Mouse (Mus musculus) gastrocnemius, adult 2 months (tissue): ENCODE data around the gene Paf1. TPM values are rescaled to one million over a fixed set of nuclear protein-coding genes. Genes with fewer than 3 reads are reported as not detected.

Experiments used
- DNase-seq: peaks from one replicate; pipeline ENCODE4 v3.0.0; 2022
- H3K27ac ChIP-seq: fragments of 200-600 bp; 2 replicates; pipeline ENCODE4 v1.8.1; 2022; ENCODE audit warnings: mild to moderate bottlenecking
- H3K4me3 ChIP-seq: fragments of 200-600 bp; 2 replicates; pipeline ENCODE4 v1.8.1; 2022; ENCODE audit warnings: mild to moderate bottlenecking, moderate library complexity
- CTCF ChIP-seq: fragments of 200-600 bp; IDR thresholded peaks from 2 replicates; pipeline ENCODE4 v1.8.1; 2022; ENCODE audit warnings: antibody characterized with exemption, mild to moderate bottlenecking, moderate library complexity
- intact Hi-C: fragments of 180-260 bp; cut with DNase I; formaldehyde crosslinking; loops from one replicate; pipeline ENCODE4 v1.15.1; 2025
- total RNA-seq, 2 experiments: library from RNA; stranded (reverse); gene quantifications; 2 replicates each; pipeline ENCODE4 v1.2.3; 2021

Paf1 gene
- total RNA-seq, 2 experiments from 2014 or later: 31.0 to 35.0 TPM

DNA sequence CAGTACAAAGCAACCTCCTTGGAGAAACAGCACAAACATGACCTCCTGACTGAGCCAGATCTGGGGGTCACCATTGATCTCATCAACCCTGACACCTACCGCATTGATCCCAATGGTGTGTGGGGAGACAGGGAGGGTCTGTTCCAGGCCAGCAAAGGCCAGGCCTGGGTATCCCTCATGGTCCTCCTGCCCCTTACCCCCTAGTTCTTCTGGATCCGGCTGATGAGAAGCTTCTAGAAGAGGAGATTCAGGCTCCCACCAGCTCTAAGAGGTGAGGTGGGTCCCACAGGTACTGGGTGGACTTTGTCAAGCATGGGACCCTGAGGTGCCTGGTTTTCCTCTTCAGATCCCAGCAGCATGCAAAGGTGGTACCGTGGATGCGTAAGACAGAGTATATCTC is 2.7 kb downstream of the Paf1 start:
- TF ChIP-seq CTCF: no peak
- Histone ChIP-seq H3K4me3 (no peak overlapping the region), H3K27ac (no peak overlapping the region)
- intact Hi-C loops: no loop called here
- no peak for DNase-seq

DNA sequence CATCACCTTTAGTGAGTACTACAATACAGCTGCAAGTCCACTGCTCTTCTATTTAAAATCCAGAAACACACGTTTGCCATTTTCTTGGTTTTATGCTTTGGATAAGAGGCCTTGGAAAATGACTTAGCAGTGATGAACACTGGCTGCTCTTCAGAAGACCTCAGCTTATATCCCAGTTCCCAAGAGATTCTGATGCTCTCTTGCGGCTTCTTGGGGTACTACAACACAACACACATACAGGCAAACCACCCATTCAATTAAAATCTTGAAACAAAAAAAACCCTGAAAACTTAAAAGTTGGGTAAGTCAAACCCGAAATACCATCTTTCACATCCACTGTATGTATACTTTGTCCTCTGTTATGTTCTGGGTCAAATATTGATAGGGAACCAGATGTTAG is 5.2 kb downstream of the Paf1 start:
- no peak for DNase-seq
- TF ChIP-seq CTCF: peak; percentile 58
- intact Hi-C loops: no loop called here

DNA sequence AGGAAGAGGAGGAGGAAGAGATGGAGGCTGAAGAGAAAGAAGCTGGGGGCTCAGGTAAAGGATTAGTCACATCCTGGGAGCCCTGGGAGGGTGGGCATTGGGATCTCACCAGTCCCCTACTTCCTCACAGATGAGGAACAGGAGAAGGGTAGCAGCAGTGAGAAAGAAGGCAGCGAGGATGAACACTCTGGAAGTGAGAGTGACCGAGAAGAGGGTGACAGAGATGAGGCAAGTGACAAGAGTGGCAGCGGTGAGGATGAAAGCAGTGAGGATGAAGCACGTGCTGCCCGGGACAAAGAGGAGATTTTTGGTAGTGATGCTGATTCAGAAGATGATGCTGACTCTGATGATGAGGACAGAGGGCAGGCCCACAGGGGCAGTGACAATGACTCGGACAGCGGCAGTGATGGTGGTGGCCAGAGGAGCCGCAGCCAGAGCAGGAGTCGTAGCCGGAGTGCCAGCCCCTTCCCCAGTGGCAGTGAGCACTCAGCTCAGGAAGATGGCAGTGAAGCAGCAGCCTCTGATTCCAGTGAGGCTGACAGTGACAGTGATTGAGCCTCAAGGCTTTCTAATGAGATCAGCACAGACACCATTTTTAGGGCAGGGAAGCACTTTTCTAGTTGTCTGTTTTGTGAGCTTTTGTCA is 6.1 kb downstream of the Paf1 start:
- no peak for DNase-seq
- intact Hi-C loops: no loop called here
- H3K4me3 ChIP-seq: no peak overlapping the region
- no peak overlapping the region for H3K27ac ChIP-seq
- TF ChIP-seq CTCF: no peak

More for the DNA sequence above, 5.2 kb downstream of the Paf1 start:
- Histone ChIP-seq H3K27ac (no peak overlapping the region), H3K4me3 (no peak overlapping the region)

DNA sequence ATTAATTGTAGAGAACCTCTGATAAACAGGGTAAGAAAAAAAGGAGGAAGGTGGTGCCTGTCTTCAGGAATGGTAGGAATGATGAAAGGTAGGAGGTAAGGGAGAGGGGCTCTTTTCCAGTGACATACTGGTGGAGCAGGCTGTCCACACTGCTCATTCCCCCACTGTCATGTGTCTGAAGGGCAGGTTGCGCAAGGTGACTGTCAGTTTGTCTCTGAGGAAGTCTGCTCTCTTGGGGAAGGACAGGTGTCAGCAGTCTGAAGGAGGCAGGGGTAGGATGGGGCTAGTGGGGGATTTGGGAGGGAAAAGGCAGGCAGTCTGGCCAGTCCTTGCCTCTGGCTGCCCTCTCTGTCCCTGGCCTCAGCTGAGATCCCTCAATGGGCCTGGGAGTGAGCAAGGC is 8.3 kb downstream of the Paf1 start:
- H3K4me3 ChIP-seq: no peak overlapping the region
- intact Hi-C loops: no loop called here
- no peak for DNase-seq
- no peak overlapping the region for H3K27ac ChIP-seq
- no peak for TF ChIP-seq CTCF

DNA sequence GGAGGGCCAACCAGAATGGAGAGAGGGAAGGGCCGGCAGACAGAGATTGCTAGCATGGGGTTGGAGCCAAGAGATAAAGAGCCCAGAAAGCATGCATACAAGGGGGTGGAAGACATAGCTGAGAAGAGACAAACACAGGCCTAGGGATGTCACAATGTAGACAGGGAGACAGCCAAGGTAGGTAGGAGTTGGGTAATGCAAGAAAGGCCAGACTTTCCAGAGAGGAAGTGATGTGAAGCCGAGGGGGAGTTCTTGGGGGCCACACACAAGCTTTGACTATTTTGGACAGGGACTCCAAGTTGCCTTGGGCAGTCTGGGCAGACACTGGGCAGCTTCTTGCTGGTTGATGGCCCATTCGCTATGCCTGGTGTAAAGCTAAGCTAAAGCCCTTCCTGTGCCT is 9.2 kb downstream of the Paf1 start:
- intact Hi-C loops: no loop called here
- DNase-seq: no peak
- H3K27ac ChIP-seq: no peak overlapping the region
- no peak overlapping the region for H3K4me3 ChIP-seq
- no peak for TF ChIP-seq CTCF

DNA sequence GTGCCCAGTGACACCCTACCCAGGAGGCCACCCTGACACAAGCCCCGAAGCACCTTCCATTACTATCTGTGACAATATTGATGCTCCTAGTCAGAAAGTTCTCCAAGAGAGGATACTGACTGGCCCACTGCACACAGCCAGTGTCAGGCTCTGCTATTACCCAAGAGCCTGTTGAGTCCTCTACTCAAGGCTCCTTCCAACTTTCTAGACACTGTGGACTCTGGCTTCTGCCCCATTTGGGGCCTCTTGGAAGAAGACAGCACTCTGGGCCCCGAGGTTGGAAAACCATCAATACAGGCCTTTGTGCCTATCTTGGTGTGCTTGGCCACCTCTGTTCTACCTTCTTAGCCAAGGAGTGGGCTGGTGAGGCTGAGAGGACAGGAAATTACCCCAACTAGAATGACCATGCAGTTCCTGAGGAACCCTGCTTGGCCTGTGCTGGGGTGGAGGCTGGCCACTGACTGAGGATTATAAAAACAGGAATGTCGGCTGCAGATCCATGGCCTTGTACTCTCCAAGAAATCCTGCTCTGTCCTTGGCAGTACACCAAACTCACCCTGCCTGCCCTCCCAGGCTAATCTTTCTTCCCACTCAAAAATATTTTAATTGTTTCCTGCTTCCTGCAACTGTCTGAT is 18.2 kb downstream of the Paf1 start:
- peak; percentile 84 for DNase-seq
- intact Hi-C loops: no loop called here
- Histone ChIP-seq H3K4me3 (no peak overlapping the region), H3K27ac (peak overlapping the region; percentile 83)
- TF ChIP-seq CTCF: no peak

DNA sequence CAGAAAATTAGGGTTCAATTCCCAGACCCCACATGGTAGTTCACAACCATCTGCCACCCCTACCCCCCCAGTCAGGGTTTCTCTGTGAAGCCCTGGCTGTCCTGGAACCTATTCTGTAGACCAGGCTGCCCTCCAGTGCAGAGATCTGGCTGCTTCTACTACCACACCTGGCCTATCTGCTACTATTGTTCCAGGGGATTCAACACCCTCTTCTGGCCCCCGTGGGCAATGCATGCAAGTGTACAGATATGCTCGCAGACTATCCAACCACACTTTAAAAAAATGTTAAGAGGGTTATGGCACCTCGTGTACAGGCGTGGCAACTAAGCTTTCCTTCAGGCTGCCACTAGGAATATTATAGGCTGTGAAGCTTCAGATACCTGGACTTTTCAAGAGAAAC is 20.1 kb downstream of the Paf1 start:
- H3K27ac ChIP-seq: peak overlapping the region; percentile 83
- intact Hi-C loops: no loop called here
- no peak overlapping the region for H3K4me3 ChIP-seq
- no peak for TF ChIP-seq CTCF
- DNase-seq: no peak

DNA sequence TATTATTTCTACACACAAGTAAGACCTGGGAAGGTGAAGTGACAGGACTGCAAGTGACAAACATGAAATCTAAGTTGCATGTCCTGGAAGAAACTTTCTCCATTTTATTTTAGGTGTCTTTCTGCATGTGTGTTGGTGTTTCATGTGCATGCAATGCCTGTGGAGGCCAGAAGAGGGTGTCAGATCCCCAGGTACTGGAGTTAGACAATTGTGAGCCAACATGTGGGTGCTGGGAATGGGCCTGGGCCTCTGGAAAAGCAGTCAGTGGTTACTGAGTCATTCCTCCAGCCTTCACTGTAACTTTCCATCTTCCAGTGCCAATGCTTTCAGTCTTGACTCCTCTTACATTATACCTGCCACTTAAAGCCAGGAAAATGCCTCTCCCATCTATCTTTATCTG is 24.6 kb downstream of the Paf1 start:
- peak; percentile 33 for TF ChIP-seq CTCF
- DNase-seq: no peak
- no peak overlapping the region for H3K4me3 ChIP-seq
- H3K27ac ChIP-seq: peak overlapping the region; percentile 80
- intact Hi-C loops: no loop called here

DNA sequence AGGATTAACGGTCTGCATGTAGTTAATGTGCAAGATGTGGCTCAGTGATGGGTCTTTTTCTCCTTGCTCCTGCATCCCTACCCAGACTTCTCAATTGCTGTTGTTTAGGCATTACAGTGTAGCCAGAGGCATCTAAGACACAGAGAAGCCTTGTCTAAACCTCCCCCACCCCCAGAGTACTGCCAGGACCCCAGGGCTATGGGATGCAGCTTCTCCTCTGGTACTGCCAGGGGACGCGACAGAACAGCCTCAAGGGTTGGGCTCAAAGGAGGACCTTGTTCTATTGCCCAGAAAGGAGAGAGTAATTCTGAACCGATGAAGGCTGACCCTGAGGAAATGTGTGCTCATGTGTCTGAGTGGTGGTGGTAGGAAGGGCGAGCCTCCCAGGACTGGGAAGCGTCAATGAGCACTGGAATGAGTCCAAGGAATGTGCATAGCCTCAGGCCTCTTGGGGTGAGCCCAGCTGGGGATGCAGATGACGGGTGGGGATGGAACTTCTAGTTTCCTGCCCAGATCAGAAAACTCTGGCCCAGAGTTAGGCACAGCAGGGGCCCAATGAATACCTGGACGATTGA is 25.4 kb downstream of the Paf1 start:
- TF ChIP-seq CTCF: no peak
- peak; percentile 77 for DNase-seq
- H3K27ac ChIP-seq: peak overlapping the region; percentile 80
- intact Hi-C loops: no loop called here
- no peak overlapping the region for H3K4me3 ChIP-seq

DNA sequence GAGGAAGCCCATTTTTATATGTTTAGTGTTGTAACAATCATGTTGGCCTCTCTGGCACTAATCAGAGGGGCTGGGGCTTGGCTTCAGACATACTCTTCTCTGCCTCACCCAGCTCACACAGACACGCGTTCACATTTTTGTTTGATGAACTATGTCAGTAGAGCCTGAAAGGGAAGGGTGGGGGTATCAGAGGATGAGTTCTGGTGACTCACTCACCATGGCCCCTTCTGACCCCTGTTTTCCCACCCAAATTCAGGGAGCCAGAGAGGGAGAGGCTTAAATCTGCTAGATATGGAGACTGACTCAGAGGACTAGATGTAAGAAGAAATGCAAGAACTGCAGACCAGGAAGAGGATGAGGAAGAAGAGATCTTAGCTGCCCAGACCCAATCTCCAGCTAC is 26.7 kb downstream of the Paf1 start:
- DNase-seq: no peak
- intact Hi-C loops: no loop called here
- Histone ChIP-seq H3K27ac (peak overlapping the region; percentile 80), H3K4me3 (no peak overlapping the region)
- no peak for TF ChIP-seq CTCF

DNA sequence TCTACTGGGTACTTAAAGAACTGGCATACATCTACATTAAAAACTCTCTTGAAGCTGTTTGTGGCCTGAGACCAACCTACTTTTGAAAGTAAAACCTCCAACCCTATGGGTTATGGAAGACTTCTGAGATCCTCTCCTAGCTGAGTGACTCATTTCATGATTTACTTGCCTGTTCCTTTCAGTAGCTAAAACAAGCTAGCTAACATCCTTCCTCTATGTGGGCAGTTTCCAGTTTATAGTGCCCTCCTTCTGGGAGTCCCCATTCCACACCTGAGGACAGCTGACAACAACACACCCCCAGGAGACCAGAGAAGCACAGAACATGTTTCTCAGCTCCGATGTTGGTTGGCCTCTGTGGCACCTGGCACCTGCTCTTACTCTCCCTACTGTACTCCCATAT is 30.3 kb downstream of the Paf1 start:
- intact Hi-C loops: no loop called here
- DNase-seq: no peak
- no peak overlapping the region for H3K4me3 ChIP-seq
- H3K27ac ChIP-seq: no peak overlapping the region
- no peak for TF ChIP-seq CTCF

DNA sequence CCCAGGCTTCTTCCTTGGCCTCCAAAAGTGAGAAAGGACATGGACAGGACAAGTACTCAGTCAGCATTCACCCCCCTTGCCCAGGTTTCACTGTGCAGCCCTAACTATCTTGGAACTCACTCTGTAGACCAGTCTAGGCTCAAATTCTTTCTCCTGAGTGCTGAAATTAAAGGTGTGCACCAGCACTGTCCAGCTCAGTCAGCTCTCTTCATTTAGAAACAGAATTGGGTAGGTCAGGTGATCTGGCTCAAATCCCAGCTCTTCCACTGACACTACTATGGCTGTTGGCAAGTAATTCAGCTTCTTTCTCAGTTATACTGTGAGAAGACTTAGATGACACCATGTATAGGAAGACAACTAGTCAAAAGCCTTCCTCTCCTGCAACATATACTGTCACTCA is 35.0 kb downstream of the Paf1 start:
- no peak for DNase-seq
- H3K27ac ChIP-seq: peak overlapping the region; percentile 43; the same call in 1 of the 2 replicates
- intact Hi-C loops: no loop called here
- TF ChIP-seq CTCF: no peak
- no peak overlapping the region for H3K4me3 ChIP-seq

DNA sequence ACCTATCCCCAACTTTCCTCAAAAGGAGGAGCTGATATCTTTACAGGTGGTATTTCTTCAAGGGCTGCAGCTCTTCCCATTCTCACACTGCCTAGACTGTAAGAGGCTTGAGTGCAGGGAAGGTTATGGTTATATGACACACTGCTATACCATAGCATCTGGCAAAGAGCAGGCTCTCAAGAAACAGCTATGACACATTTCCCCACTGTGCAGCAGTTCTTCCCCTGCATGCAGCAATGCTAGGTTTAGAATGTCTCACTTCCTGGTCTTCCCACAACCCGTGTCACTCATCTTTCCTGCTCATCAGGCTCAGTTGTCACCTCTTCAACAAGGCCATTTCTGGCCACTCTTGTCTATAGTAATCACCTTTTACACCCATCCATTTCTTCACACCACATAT is 37.8 kb downstream of the Paf1 start:
- no peak for TF ChIP-seq CTCF
- intact Hi-C loops: no loop called here

DNA sequence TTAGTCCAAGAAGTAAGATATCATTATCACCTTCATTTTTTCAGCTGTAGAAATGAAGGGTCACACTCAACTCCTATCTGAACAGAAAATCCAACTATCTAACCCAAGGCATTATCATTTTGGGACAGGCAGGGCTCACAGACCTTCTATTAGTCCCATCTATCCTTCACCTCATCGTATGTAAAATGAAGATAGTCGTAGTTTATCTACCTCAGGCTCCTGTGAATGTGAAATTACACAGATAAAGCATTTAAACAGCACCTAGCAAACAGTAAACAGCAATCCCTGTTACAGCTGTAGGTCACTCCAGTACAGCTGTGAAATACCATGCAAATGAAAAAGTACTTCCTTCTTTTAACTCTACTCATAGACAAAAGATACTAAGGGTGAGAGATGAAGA is 39.5 kb downstream of the Paf1 start:
- DNase-seq: no peak
- H3K27ac ChIP-seq: peak overlapping the region; percentile 24; the same call in 1 of the 2 replicates
- TF ChIP-seq CTCF: no peak
- H3K4me3 ChIP-seq: no peak overlapping the region
- intact Hi-C loops: no loop called here

More for the DNA sequence above, 37.8 kb downstream of the Paf1 start:
- no peak for DNase-seq
- no peak overlapping the region for H3K4me3 ChIP-seq
- H3K27ac ChIP-seq: no peak overlapping the region
